Mouse (Mus musculus): Measurements from ENCODE around the gene Tnnc1. TPM values are rescaled to one million over a fixed set of nuclear protein-coding genes. Genes with fewer than 3 reads are reported as not detected.

Tnnc1 gene
- polyA plus RNA-seq, 1 experiment from 2014 or later = 0.80 TPM

GRCm38 (mm10) chr14:31191936-31192335, 16.2 kb upstream of the Tnnc1 start:
- 95% methylated on average over 2 of the region's 2 CpGs for whole genome bisulfite sequencing
- no peak overlapping the region for H3K4me3 ChIP-seq
- no peak overlapping the region for H3K27ac ChIP-seq (replicated peaks)
- H3K36me3 ChIP-seq = peaks cover 99% of the 10 kb centered on the region
- no peak for DNase-seq (ENCODE audit: low spot score)
- H3K27me3 ChIP-seq (ENCODE audit: low read depth, poor library complexity, severe bottlenecking) = no peaks in the 10 kb centered on the region
- peaks cover 16% of the 10 kb centered on the region for H3K4me1 ChIP-seq
- no peaks in the 10 kb centered on the region for H3K9me3 ChIP-seq (replicated peaks)

- DNase-seq (ENCODE audit: low spot score) = no peak
- Histone ChIP-seq H3K36me3 (peaks cover 99% of the 10 kb centered on the region), H3K4me1 (peaks cover 18% of the 10 kb centered on the region), H3K4me3 (no peak overlapping the region), H3K9me3 (replicated peaks) (no peaks in the 10 kb centered on the region), H3K27ac (replicated peaks) (no peak overlapping the region), H3K27me3 (ENCODE audit: low read depth, poor library complexity, severe bottlenecking) (no peaks in the 10 kb centered on the region)
- WGBS = 93% methylated on average over 7 of the region's 7 CpGs
Measured at GRCm38 (mm10) chr14:31193791-31194190, 14.3 kb upstream of the Tnnc1 start.

DNA sequence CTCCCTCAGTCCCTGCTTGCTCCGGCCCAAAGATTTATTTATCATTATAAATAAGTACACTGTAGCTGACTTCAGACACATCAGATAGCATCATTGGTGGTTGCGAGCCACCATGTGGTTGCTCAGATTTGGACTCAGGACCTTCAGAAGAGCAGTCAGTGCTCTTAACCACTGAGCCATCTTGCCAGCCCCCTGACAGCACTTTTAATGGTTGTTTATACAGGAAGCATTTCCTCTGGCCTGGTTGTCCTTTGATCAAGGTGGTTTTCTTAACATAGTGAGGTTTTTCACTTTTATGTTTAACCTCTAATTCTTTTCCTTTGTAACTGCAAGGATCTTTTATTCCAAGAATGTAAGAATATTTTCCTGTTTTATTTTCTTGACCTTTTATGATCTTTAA, 13.7 kb upstream of the Tnnc1 start:
- H3K9me3 ChIP-seq (replicated peaks) = no peaks in the 10 kb centered on the region
- no peak overlapping the region for H3K4me3 ChIP-seq
- H3K4me1 ChIP-seq = peaks cover 12% of the 10 kb centered on the region
- 98% methylated on average over 2 of the region's 2 CpGs for WGBS
- no peak for DNase-seq (ENCODE audit: low spot score)
- no peak overlapping the region for H3K27ac ChIP-seq (replicated peaks)
- H3K27me3 ChIP-seq (ENCODE audit: low read depth, poor library complexity, severe bottlenecking) = no peaks in the 10 kb centered on the region
- peaks cover 99% of the 10 kb centered on the region for H3K36me3 ChIP-seq

DNA sequence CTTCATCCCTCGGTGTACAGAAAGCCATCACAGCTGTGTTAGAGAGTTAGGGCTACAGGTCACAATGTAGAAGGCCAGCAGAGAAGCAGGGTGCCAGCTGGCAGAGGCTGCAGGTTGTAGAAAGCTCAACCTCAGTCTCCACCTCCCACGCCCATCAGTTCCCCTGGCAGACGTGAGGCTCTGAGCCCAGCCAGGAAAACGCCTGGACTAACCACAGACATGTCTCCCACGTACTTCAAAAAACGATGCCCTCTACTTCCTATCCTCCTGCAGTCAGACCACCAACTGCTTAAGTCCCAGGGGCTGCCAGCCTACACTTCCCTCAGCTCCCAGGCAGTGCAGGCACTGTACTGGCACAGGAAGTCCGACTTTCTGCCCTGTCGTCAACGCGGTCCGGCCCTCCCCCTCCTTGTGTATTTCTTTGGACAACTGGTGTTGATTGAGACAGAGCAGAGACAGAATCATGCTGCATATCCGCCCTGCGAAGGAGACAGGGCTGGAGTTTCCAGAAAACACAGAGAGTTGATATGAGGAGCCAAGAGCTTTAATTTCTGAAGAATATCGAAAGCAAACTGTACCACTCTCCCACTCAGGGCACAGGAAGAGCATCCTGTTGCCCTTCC, 13.1 kb upstream of the Tnnc1 start:
- DNase-seq (ENCODE audit: low spot score) = no peak
- Histone ChIP-seq H3K4me1 (peaks cover 6% of the 10 kb centered on the region), H3K36me3 (peaks cover 99% of the 10 kb centered on the region), H3K27me3 (ENCODE audit: low read depth, poor library complexity, severe bottlenecking) (no peaks in the 10 kb centered on the region), H3K27ac (replicated peaks) (no peak overlapping the region), H3K9me3 (replicated peaks) (no peaks in the 10 kb centered on the region), H3K4me3 (no peak overlapping the region)
- 93% methylated on average over 14 of the region's 14 CpGs for WGBS

DNA sequence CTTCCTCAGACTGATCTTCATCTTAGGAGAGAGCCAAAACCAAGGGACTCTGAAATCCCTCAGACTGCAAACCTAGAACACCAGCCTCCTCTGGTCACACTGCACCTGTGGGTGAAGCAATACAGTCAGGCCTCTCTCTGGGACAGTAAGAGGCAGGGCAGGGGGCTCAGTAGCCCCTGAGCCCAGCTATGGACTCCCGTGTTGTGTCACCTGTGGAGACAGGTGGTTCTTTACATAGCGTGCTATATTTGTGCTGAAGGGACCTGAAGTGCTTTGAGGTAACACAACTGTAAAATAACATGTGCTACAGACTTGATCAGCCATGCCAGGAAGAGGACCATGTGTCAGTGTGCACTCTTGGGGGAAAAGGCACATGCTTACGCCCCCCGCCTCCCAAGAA, 12.6 kb upstream of the Tnnc1 start:
- peaks cover 99% of the 10 kb centered on the region for H3K36me3 ChIP-seq
- H3K27me3 ChIP-seq (ENCODE audit: low read depth, poor library complexity, severe bottlenecking) = no peaks in the 10 kb centered on the region
- 92% methylated on average over 4 of the region's 4 CpGs for WGBS
- no peak for DNase-seq (ENCODE audit: low spot score)
- H3K27ac ChIP-seq (replicated peaks) = no peak overlapping the region
- no peaks in the 10 kb centered on the region for H3K9me3 ChIP-seq (replicated peaks)
- H3K4me1 ChIP-seq = peaks cover 6% of the 10 kb centered on the region; the same call in 1 of the 2 replicates
- H3K4me3 ChIP-seq = no peak overlapping the region

DNA sequence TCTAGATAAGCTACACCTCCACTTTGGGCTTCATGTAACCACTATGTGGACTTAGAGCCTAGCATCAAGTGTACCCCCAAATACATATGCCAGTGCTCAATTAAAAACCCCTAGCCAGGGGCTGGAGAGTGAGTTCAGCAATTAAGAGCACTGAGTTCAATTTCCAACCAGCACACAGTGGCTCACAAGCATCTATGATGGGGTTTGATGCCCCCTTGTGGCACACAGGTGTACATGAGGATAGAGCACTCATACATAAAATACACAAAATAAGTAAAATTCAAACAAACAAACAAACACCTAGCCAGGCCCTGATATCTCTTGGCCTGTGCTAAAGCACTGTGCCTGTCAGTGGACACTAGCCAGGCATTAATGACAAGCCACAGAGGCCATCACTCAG, 12.1 kb upstream of the Tnnc1 start:
- H3K4me3 ChIP-seq = no peak overlapping the region
- no peak overlapping the region for H3K27ac ChIP-seq (replicated peaks)
- H3K9me3 ChIP-seq (replicated peaks) = no peaks in the 10 kb centered on the region
- peaks cover 99% of the 10 kb centered on the region for H3K36me3 ChIP-seq
- H3K27me3 ChIP-seq (ENCODE audit: low read depth, poor library complexity, severe bottlenecking) = no peaks in the 10 kb centered on the region
- DNase-seq (ENCODE audit: low spot score) = no peak
- H3K4me1 ChIP-seq = peaks cover 6% of the 10 kb centered on the region; the same call in 1 of the 2 replicates

DNA sequence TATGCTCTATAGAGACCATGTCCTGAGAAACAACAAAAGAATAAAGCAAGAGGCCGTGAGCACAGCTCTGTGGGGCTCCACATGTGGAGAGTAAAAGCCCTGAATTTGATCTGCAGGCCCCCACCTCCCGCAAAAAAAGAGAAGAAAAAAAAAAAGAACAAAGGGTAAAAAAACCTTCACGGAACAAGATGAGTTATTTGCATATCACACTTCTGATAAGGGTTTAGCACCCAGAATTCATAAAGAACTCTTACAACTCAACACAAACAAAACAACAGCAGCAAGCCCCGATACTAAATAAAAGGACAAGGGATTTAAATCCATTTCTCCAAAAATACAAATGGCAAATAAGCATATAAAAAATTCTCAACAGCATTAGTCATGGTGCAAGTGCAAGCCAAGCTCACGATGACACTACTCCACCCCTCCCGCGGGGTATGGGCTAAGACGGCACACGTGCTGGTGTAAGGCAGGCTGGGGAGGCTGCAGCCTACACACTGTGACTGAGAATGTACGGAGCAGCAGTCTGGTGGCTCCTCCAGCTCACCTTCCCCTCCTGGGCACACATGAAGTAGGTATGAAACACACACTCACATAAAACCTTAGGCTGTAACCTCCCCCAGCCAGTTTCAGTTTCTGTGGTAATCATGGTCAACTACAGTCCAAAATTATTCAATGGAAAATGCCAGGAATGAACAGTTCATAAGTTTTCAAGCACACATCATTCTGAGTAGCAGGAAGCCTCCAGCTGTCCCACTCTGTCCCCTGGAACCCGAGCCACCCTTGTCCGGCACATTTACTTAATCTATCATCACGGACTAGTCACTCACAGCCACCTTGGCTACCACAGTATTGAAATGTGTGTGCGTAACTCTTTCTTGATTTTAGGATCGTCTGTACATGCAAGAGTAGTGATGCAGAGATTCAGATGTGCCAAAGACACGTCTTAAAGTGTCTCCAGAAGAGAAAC, 10.3 kb upstream of the Tnnc1 start:
- Histone ChIP-seq H3K27ac (replicated peaks) (no peak overlapping the region), H3K4me3 (no peak overlapping the region), H3K9me3 (replicated peaks) (no peaks in the 10 kb centered on the region), H3K27me3 (ENCODE audit: low read depth, poor library complexity, severe bottlenecking) (no peaks in the 10 kb centered on the region), H3K36me3 (peaks cover 99% of the 10 kb centered on the region), H3K4me1 (peaks cover 6% of the 10 kb centered on the region; the same call in 1 of the 2 replicates)
- 82% methylated on average over 16 of the region's 16 CpGs for WGBS
- DNase-seq (ENCODE audit: low spot score) = no peak

DNA sequence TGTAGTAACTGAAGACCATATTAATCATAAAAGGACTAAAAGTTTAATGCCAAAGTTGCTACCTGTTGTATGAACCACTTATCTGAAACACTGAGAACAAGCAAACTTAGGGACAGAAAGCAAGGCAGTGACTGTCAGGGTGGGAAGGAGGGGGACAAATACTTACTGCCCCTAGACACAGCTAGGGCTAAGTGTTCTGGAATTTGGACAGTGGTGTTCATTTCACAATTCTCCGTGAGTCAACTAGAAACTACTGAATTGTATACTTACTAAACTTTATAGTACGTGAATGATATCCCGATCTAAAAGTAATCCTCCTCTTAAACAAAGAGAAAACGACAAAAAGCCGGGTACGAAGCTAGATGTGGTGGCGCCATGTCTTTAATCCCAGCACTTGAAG, 8.5 kb upstream of the Tnnc1 start:
- H3K4me1 ChIP-seq = peaks cover 13% of the 10 kb centered on the region
- H3K36me3 ChIP-seq = peaks cover 99% of the 10 kb centered on the region
- 95% methylated on average over 7 of the region's 7 CpGs for WGBS
- no peaks in the 10 kb centered on the region for H3K9me3 ChIP-seq (replicated peaks)
- H3K27me3 ChIP-seq (ENCODE audit: low read depth, poor library complexity, severe bottlenecking) = no peaks in the 10 kb centered on the region
- no peak overlapping the region for H3K27ac ChIP-seq (replicated peaks)
- H3K4me3 ChIP-seq = no peak overlapping the region
- no peak for DNase-seq (ENCODE audit: low spot score)

DNA sequence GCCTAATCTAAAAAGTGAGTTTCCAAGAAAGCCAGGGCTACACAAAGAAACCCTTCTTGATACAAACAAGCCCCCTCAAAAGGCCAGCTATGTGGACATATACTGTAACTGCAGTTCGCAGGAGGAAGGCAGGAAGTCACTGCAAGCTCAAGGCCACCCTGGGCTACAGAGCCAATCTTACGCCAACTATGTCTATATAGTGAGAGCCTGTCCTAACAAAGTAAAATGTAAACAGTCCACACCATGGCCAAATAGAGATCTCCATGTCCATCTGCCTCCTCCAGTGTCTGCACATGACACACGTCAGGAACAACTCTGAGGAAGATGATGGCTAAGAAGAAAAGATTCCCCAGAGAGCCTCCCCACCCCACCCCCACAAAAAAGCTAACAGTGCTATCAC, 8.1 kb upstream of the Tnnc1 start:
- H3K4me3 ChIP-seq = no peak overlapping the region
- H3K27ac ChIP-seq (replicated peaks) = no peak overlapping the region
- DNase-seq (ENCODE audit: low spot score) = no peak
- WGBS = 89% methylated on average over 3 of the region's 3 CpGs
- peaks cover 18% of the 10 kb centered on the region for H3K4me1 ChIP-seq
- H3K9me3 ChIP-seq (replicated peaks) = no peaks in the 10 kb centered on the region
- peaks cover 97% of the 10 kb centered on the region for H3K36me3 ChIP-seq
- H3K27me3 ChIP-seq (ENCODE audit: low read depth, poor library complexity, severe bottlenecking) = no peaks in the 10 kb centered on the region

DNA sequence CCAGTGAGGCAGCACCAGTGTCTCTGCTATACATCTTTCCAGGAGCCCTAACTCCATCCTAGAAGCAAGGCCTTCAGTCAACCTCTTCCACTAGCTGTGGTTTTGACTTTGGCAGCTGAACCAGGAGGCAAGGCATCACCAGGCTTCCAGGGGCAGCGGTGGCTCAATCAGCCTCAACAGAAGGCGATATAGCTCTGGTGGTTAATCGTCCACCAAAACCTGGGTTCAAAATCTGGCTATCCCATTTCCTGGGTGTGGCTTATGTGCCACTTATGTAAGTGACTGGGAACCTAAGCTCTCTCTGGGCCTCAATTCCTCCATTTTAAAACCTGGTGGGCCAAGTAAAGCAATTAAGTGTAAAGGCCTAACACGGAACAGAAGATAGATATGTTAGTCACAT, 3.3 kb upstream of the Tnnc1 start:
- H3K27me3 ChIP-seq (ENCODE audit: low read depth, poor library complexity, severe bottlenecking) = no peaks in the 10 kb centered on the region
- H3K4me1 ChIP-seq = peaks cover 27% of the 10 kb centered on the region
- H3K27ac ChIP-seq (replicated peaks) = peak overlapping the region; percentile 99
- WGBS = 84% methylated on average over 4 of the region's 4 CpGs
- H3K36me3 ChIP-seq = peaks cover 50% of the 10 kb centered on the region
- no peaks in the 10 kb centered on the region for H3K9me3 ChIP-seq (replicated peaks)
- peak overlapping the region; percentile 88 for H3K4me3 ChIP-seq
- no peak for DNase-seq (ENCODE audit: low spot score)

DNA sequence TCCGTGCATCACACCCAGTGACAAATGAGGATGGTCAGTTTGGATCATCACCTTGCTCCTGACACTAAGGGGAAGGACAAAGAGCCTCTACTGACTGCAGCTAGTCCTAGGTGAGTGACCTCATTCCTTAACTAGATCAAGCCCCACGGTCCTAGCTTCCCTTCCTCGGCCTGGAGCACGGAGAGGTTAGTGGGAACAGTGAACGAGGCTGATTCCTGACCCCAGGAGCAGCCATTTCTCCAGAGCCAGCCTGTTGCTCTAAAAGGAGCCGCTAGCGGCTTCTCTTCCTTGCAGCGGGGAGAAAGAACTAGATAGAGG, 2.9 kb upstream of the Tnnc1 start:
- Histone ChIP-seq H3K36me3 (peaks cover 47% of the 10 kb centered on the region), H3K4me1 (peaks cover 27% of the 10 kb centered on the region), H3K27ac (replicated peaks) (peak overlapping the region; percentile 99), H3K9me3 (replicated peaks) (no peaks in the 10 kb centered on the region), H3K4me3 (peak overlapping the region; percentile 88), H3K27me3 (ENCODE audit: low read depth, poor library complexity, severe bottlenecking) (no peaks in the 10 kb centered on the region)
- DNase-seq (ENCODE audit: low spot score) = peak; percentile 33
- 35% methylated on average over 8 of the region's 8 CpGs for WGBS

GRCm38 (mm10) chr14:31205562-31206467, 2.3 kb upstream of the Tnnc1 start:
- H3K27ac ChIP-seq (replicated peaks) = peak overlapping the region; percentile 99
- DNase-seq (ENCODE audit: low spot score) = peak; percentile 62
- WGBS = 2% methylated on average over 39 of the region's 39 CpGs
- H3K4me1 ChIP-seq = peaks cover 27% of the 10 kb centered on the region
- H3K27me3 ChIP-seq (ENCODE audit: low read depth, poor library complexity, severe bottlenecking) = no peaks in the 10 kb centered on the region
- no peaks in the 10 kb centered on the region for H3K9me3 ChIP-seq (replicated peaks)
- peak overlapping the region; percentile 88 for H3K4me3 ChIP-seq
- H3K36me3 ChIP-seq = peaks cover 41% of the 10 kb centered on the region

Data from midbrain, embryonic 10.5 days (tissue).